Mouse (Mus musculus): ENCODE data around the gene Tmem151a.

DNA sequence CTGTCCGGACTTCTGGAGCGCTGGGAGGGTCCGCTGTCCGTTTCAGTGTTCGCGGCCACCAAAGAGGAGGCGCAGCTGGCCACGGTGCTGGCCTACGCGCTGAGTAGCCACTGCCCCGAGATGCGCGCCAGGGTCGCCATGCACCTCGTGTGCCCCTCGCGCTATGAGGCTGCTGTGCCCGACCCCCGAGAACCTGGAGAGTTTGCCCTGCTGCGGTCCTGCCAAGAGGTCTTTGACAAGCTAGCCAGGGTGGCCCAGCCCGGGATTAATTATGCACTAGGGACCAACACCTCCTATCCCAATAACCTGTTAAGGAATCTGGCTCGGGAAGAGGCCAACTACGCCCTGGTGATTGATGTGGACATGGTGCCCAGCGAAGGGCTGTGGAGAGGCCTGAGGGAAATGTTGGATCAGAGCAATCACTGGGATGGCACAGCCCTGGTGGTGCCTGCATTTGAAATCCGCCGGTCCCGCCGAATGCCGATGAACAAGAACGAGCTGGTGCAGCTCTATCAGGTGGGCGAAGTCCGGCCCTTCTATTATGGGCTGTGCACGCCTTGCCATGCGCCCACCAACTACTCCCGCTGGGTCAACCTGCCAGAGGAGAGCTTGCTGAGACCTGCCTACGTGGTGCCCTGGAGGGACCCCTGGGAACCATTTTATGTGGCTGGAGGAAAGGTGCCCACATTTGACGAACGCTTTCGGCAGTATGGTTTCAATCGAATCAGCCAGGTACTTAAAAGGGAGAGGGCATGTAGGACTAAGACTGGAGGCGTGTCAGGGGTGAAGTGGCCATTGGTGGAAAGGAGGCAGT lies 45.8 kb downstream of the Tmem151a start:
- TF ChIP-seq CTCF (IDR thresholded peaks at IDR 0.05; ENCODE audit: extremely low read depth, insufficient read length, insufficient replicate concordance, low read depth, low read length) (no peak), POLR2A (IDR thresholded peaks at IDR 0.05; ENCODE audit: low read depth, low read length) (no peak)

Measured in small intestine, adult 2 months (tissue).